Mouse (Mus musculus) limb, embryonic 11.5 days (tissue): ENCODE data around the gene Tle4. TPM values are rescaled to one million over a fixed set of nuclear protein-coding genes. Genes with fewer than 3 reads are reported as not detected.

Experiments used
- ATAC-seq: fragments of 200-750 bp; cut with Nextera tagmentation; 2 replicates; pipeline ENCODE4 v1.8.0; 2017; ENCODE audit warnings: low read depth; ENCODE audit not compliant: insufficient number of reproducible peaks, low FRiP score, low TSS enrichment
- DNase-seq: peaks from one replicate; pipeline ENCODE4 v3.0.0-alpha.2; 2015; ENCODE audit warnings: low spot score
- H3K27ac ChIP-seq: fragments of 300-500 bp; sonication (generic); replicated peaks from 2 replicates; pipeline ENCODE4 v1.5.1; 2014; ENCODE audit warnings: low read depth, mild to moderate bottlenecking, low read length
- H3K27me3 ChIP-seq: fragments of 300-500 bp; sonication (generic); 2 replicates; pipeline ENCODE4 v1.6.1; 2014; ENCODE audit warnings: mild to moderate bottlenecking, low read length, mixed read lengths; ENCODE audit not compliant: control insufficient read depth, insufficient read depth
- H3K36me3 ChIP-seq: fragments of 300-500 bp; sonication (generic); 2 replicates; pipeline ENCODE4 v1.6.1; 2014; ENCODE audit warnings: mild to moderate bottlenecking, low read length, moderate library complexity, mixed read lengths; ENCODE audit not compliant: control insufficient read depth, insufficient read depth
- H3K4me1 ChIP-seq: fragments of 300-500 bp; sonication (generic); 2 replicates; pipeline ENCODE4 v1.6.1; 2014; ENCODE audit warnings: low read length, mixed read lengths; ENCODE audit not compliant: control insufficient read depth, insufficient read depth
- H3K4me2 ChIP-seq: fragments of 300-500 bp; sonication (generic); 2 replicates; pipeline ENCODE4 v1.6.1; 2014; ENCODE audit warnings: low read depth, mild to moderate bottlenecking, moderate library complexity; ENCODE audit not compliant: severe bottlenecking
- H3K4me3 ChIP-seq: fragments of 300-500 bp; sonication (generic); 2 replicates; pipeline ENCODE4 v1.5.1; 2014; ENCODE audit warnings: low read depth, low read length
- H3K9ac ChIP-seq: fragments of 300-500 bp; sonication (generic); 2 replicates; pipeline ENCODE4 v1.6.1; 2014; ENCODE audit warnings: mild to moderate bottlenecking, low read length
- H3K9me3 ChIP-seq: fragments of 300-500 bp; sonication (generic); 2 replicates; pipeline ENCODE4 v1.6.1; 2016; ENCODE audit warnings: low read length; ENCODE audit not compliant: control insufficient read depth
- WGBS: fragments of 180-500 bp; shearing (Covaris S2); extraction: QIAGEN DNeasy Blood & Tissue Kit; methylation state at CpG from one replicate; pipeline ENCODE4 v1.1.7; 2014; 5-methylcytosine and 5-hydroxymethylcytosine counted together
- polyA plus RNA-seq: library from polyadenylated mRNA; unstranded; fragments of >200 nt; fragmentation: Nextera tagmentation; extraction: Ambion mirVana; gene quantifications from 2 replicates; pipeline ENCODE4 v1.2.1, GENCODE M21; 2014

Gene Tle4
- polyA plus RNA-seq, 1 experiment from 2014 or later = 29.0 TPM

GRCm38 (mm10) chr19:14451329-14451728 is 146.5 kb downstream of the Tle4 start:
- DNase-seq (no peak), ATAC-seq (no peak)
- WGBS = 86% methylated on average over 6 of the region's 6 CpGs
- Histone ChIP-seq H3K4me1 (no peaks in the 10 kb centered on the region), H3K36me3 (peaks cover 7% of the 10 kb centered on the region; the same call in 1 of the 2 replicates), H3K27me3 (no peaks in the 10 kb centered on the region), H3K9me3 (no peaks in the 10 kb centered on the region), H3K9ac (no peak overlapping the region), H3K27ac (no peak overlapping the region), H3K4me2 (no peak overlapping the region), H3K4me3 (no peak overlapping the region)

GRCm38 (mm10) chr19:14449738-14450137 is 148.1 kb downstream of the Tle4 start:
- no peak overlapping the region for H3K4me2 ChIP-seq
- no peaks in the 10 kb centered on the region for H3K9me3 ChIP-seq
- WGBS = 96% methylated on average over 3 of the region's 3 CpGs
- H3K4me1 ChIP-seq = no peaks in the 10 kb centered on the region
- no peaks in the 10 kb centered on the region for H3K27me3 ChIP-seq
- DNase-seq (no peak), ATAC-seq (no peak)
- H3K4me3 ChIP-seq = no peak overlapping the region
- H3K36me3 ChIP-seq = peaks cover 7% of the 10 kb centered on the region; the same call in 1 of the 2 replicates
- no peak overlapping the region for H3K27ac ChIP-seq
- no peak overlapping the region for H3K9ac ChIP-seq

DNA sequence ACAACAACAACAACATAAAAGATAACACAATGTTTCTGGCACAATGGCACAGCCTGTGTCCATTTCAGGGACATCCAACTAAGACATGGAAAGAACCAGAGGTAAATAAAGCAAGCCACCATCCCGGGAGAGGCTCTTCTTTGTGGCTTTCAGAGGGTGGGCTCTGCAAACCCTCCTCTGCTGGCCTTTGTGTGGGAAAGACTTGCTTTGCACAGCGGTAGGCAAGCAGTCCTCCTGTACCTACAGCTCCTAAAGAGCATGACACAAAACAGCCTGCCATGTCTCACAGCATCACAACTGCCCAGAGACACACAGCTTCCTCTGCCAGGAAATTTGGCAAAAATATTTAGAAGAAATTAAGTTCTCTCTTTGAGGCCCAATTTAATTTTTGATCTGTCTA is 149.3 kb downstream of the Tle4 start:
- 98% methylated on average over 2 of the region's 2 CpGs for WGBS
- no peak overlapping the region for H3K27ac ChIP-seq
- no peak for ATAC-seq
- DNase-seq = no peak
- H3K9ac ChIP-seq = no peak overlapping the region
- H3K4me1 ChIP-seq = no peaks in the 10 kb centered on the region
- peaks cover 6% of the 10 kb centered on the region; the same call in 1 of the 2 replicates for H3K36me3 ChIP-seq
- no peaks in the 10 kb centered on the region for H3K9me3 ChIP-seq
- no peak overlapping the region for H3K4me2 ChIP-seq
- no peak overlapping the region for H3K4me3 ChIP-seq
- no peaks in the 10 kb centered on the region for H3K27me3 ChIP-seq

DNA sequence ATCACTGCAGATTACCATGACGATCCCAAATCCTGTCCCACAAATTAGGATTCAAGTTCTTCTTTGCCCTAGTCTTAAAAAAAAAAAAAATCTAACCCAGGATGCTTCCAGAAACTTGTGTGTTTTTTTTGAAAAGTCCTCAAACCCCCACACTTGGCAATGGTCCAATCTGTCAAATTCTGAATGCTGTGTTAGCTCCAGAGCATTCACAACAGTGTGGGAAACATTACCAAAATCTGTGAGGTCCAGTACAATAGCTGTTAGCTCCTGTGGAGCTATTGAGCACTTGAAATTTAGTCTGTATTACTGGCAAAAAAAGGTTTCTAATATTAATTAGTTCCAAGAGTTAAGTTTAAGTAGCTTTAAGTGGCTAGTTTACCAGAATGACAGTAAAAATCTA is 150.4 kb downstream of the Tle4 start:
- Histone ChIP-seq H3K9ac (no peak overlapping the region), H3K27me3 (no peaks in the 10 kb centered on the region), H3K9me3 (no peaks in the 10 kb centered on the region), H3K4me3 (no peak overlapping the region), H3K36me3 (peaks cover 3% of the 10 kb centered on the region; the same call in 1 of the 2 replicates), H3K4me1 (no peaks in the 10 kb centered on the region), H3K27ac (no peak overlapping the region), H3K4me2 (no peak overlapping the region)
- DNase-seq (no peak), ATAC-seq (no peak)
- 94% methylated on average over 1 of the region's 1 CpGs for WGBS

- Histone ChIP-seq H3K36me3 (no peaks in the 10 kb centered on the region), H3K4me3 (no peak overlapping the region), H3K9ac (no peak overlapping the region), H3K9me3 (no peaks in the 10 kb centered on the region), H3K27me3 (no peaks in the 10 kb centered on the region), H3K27ac (no peak overlapping the region), H3K4me1 (no peaks in the 10 kb centered on the region), H3K4me2 (no peak overlapping the region)
- WGBS = 91% methylated on average over 5 of the region's 5 CpGs
- DNase-seq (no peak), ATAC-seq (no peak)
Measured at GRCm38 (mm10) chr19:14441861-14442260, 156.0 kb downstream of the Tle4 start.

DNA sequence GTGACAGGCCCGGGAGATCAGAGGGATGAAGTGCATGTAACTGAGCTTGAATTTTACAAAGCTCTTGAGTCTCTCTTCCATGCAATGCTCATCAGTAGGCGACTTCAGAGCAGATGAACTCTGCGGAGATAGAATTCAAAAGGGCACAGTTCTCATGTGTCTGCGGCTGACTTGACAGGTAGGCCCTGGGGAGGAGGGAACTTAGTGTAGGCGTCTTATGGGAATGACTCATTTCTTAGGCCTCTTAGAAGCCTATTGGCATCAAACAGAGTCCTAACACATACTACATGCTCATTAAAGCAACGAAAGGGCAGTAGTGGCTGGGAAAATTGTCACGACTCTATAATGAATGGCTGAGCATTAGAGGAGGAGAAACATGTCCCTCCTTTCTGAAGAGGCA is 160.6 kb downstream of the Tle4 start:
- Histone ChIP-seq H3K36me3 (no peaks in the 10 kb centered on the region), H3K27me3 (no peaks in the 10 kb centered on the region), H3K9me3 (no peaks in the 10 kb centered on the region), H3K4me2 (no peak overlapping the region), H3K4me3 (no peak overlapping the region), H3K4me1 (no peaks in the 10 kb centered on the region), H3K27ac (no peak overlapping the region), H3K9ac (no peak overlapping the region)
- DNase-seq (no peak), ATAC-seq (no peak)
- 75% methylated on average over 7 of the region's 7 CpGs for WGBS

DNA sequence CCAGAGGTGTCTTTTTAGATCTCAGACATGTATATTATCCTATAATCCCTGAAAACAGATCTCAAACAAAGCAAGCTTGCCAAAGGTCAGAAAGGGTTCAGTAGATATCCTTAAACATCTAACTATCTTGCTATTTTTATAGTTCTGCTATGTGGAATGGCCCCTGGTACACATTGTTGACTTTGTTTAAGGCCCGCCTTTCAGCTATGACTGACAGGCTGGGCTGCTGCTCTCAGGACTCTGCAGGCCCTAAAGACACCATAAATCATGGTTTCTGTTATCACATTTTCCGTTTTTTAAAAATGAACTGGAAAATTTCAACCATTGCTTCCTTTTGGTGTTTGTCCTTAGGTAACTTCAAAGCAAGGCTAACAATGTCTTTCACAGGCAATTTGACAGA is 161.3 kb downstream of the Tle4 start:
- no peak for ATAC-seq
- Histone ChIP-seq H3K27me3 (no peaks in the 10 kb centered on the region), H3K27ac (no peak overlapping the region), H3K9ac (no peak overlapping the region), H3K4me3 (no peak overlapping the region), H3K36me3 (no peaks in the 10 kb centered on the region), H3K4me1 (no peaks in the 10 kb centered on the region), H3K4me2 (no peak overlapping the region), H3K9me3 (no peaks in the 10 kb centered on the region)
- 51% methylated on average over 2 of the region's 2 CpGs for WGBS
- DNase-seq = no peak

GRCm38 (mm10) chr19:14435681-14436376 is 162.0 kb downstream of the Tle4 start:
- Histone ChIP-seq H3K4me2 (no peak overlapping the region), H3K4me1 (no peaks in the 10 kb centered on the region), H3K9me3 (no peaks in the 10 kb centered on the region), H3K27ac (no peak overlapping the region), H3K4me3 (no peak overlapping the region), H3K36me3 (no peaks in the 10 kb centered on the region), H3K9ac (no peak overlapping the region), H3K27me3 (no peaks in the 10 kb centered on the region)
- WGBS = 25% methylated on average over 14 of the region's 14 CpGs
- ATAC-seq = no peak
- DNase-seq = no peak

GRCm38 (mm10) chr19:14433900-14434299 is 164.0 kb downstream of the Tle4 start:
- no peak overlapping the region for H3K9ac ChIP-seq
- no peaks in the 10 kb centered on the region for H3K4me1 ChIP-seq
- no peaks in the 10 kb centered on the region for H3K36me3 ChIP-seq
- no peaks in the 10 kb centered on the region for H3K27me3 ChIP-seq
- H3K4me3 ChIP-seq = no peak overlapping the region
- no peak overlapping the region for H3K27ac ChIP-seq
- H3K4me2 ChIP-seq = no peak overlapping the region
- no peaks in the 10 kb centered on the region for H3K9me3 ChIP-seq
- WGBS = 89% methylated on average over 4 of the region's 4 CpGs
- ATAC-seq (no peak), DNase-seq (no peak)
